Mouse (Mus musculus) limb, embryonic 12.5 days (tissue): Measurements from ENCODE around the gene Tesk1. TPM values are rescaled to one million over a fixed set of nuclear protein-coding genes. Genes with fewer than 3 reads are reported as not detected.
A peak's percentile ranks its signal among the peaks of the same experiment; 100 is the strongest.

Experiments used
- ATAC-seq: fragments of 200-750 bp; cut with Nextera tagmentation; 2 replicates; pipeline ENCODE4 v1.8.0; 2017; ENCODE audit warnings: low read depth, moderate TSS enrichment; ENCODE audit not compliant: insufficient number of reproducible peaks, insufficient read depth, low FRiP score, low TSS enrichment
- H3K27ac ChIP-seq: fragments of 300-500 bp; sonication (generic); 2 replicates; pipeline ENCODE4 v1.5.1; 2016; ENCODE audit warnings: mild to moderate bottlenecking, moderate library complexity
- H3K27me3 ChIP-seq: fragments of 300-500 bp; sonication (generic); 2 replicates; pipeline ENCODE4 v1.6.1; 2016; ENCODE audit warnings: mild to moderate bottlenecking, moderate library complexity
- H3K36me3 ChIP-seq: fragments of 300-500 bp; sonication (generic); 2 replicates; pipeline ENCODE4 v1.6.1; 2016; ENCODE audit warnings: mild to moderate bottlenecking, moderate library complexity
- H3K4me1 ChIP-seq: fragments of 300-500 bp; sonication (generic); replicated peaks from 2 replicates; pipeline ENCODE4 v1.6.1; 2016
- H3K4me2 ChIP-seq: fragments of 300-500 bp; sonication (generic); 2 replicates; pipeline ENCODE4 v1.6.1; 2016; ENCODE audit warnings: mild to moderate bottlenecking, moderate library complexity
- H3K4me3 ChIP-seq: fragments of 300-500 bp; sonication (generic); replicated peaks from 2 replicates; pipeline ENCODE4 v1.5.1; 2016; ENCODE audit warnings: mild to moderate bottlenecking
- H3K9ac ChIP-seq: fragments of 300-500 bp; sonication (generic); replicated peaks from 2 replicates; pipeline ENCODE4 v1.6.1; 2016; ENCODE audit warnings: mild to moderate bottlenecking, moderate library complexity
- H3K9me3 ChIP-seq: fragments of 300-500 bp; sonication (generic); 2 replicates; pipeline ENCODE4 v1.6.1; 2016; ENCODE audit warnings: mild to moderate bottlenecking, moderate library complexity
- WGBS: fragments of 180-500 bp; shearing (Covaris S2); methylation state at CpG from one replicate; pipeline ENCODE4 v1.1.7; 2016; 5-methylcytosine and 5-hydroxymethylcytosine counted together
- polyA plus RNA-seq: library from polyadenylated mRNA; unstranded; fragments of >200 nt; fragmentation: Nextera tagmentation; extraction: Ambion mirVana; gene quantifications from 2 replicates; pipeline ENCODE4 v1.2.1, GENCODE M21; 2016

Tesk1 gene
- polyA plus RNA-seq, 1 experiment from 2014 or later = 13.3 TPM

- no peak within 1 kb of the TSS for H3K27ac ChIP-seq
- H3K27me3 ChIP-seq = peaks cover 69% of the 10 kb centered on the region
- peak within 1 kb of the TSS; percentile 30 for H3K4me2 ChIP-seq
- 0 out of 2 replicates have a peak within 1 kb of the TSS, but pooled peaks have one; percentile 1 for H3K9ac ChIP-seq
- no peak for ATAC-seq
- H3K36me3 ChIP-seq = peaks cover 26% of the 10 kb centered on the region
- WGBS = 9% methylated on average over 10 of the region's 10 CpGs
- no peaks in the 10 kb centered on the region for H3K9me3 ChIP-seq
- H3K4me1 ChIP-seq = peaks cover 40% of the 10 kb centered on the region
- H3K4me3 ChIP-seq = no peak within 1 kb of the TSS; the same call in 1 of the 2 replicates
Measured at GRCm38 (mm10) chr4:43428946-43429345, 12.8 kb upstream of the Tesk1 start, which contains the start of gene Fam166b. Gene Fam166b (minus strand): TSS chr4:43429134.

- Histone ChIP-seq H3K27ac (no peak overlapping the region), H3K9me3 (no peaks in the 10 kb centered on the region), H3K36me3 (peaks cover under 1% of the 10 kb centered on the region; the same call in 1 of the 2 replicates), H3K4me3 (no peak overlapping the region), H3K4me2 (no peak overlapping the region), H3K9ac (no peak overlapping the region), H3K27me3 (peaks cover 42% of the 10 kb centered on the region), H3K4me1 (peaks cover 22% of the 10 kb centered on the region)
- peak; percentile 48; the same call in 1 of the 2 replicates for ATAC-seq
- WGBS = 7% methylated on average over 4 of the region's 4 CpGs
Measured at GRCm38 (mm10) chr4:43431690-43432089, 10.0 kb upstream of the Tesk1 start.

- 74% methylated on average over 1 of the region's 1 CpGs for WGBS
- Histone ChIP-seq H3K4me1 (peaks cover 11% of the 10 kb centered on the region), H3K4me2 (no peak overlapping the region), H3K4me3 (no peak overlapping the region), H3K27me3 (peaks cover 30% of the 10 kb centered on the region), H3K36me3 (no peaks in the 10 kb centered on the region), H3K27ac (no peak overlapping the region), H3K9ac (no peak overlapping the region), H3K9me3 (no peaks in the 10 kb centered on the region)
- no peak for ATAC-seq
Measured at GRCm38 (mm10) chr4:43432832-43433231, 8.9 kb upstream of the Tesk1 start.

- no peaks in the 10 kb centered on the region for H3K27me3 ChIP-seq
- peaks cover 23% of the 10 kb centered on the region for H3K36me3 ChIP-seq
- peak overlapping the region; percentile 94 for H3K27ac ChIP-seq
- H3K4me1 ChIP-seq = peaks cover 10% of the 10 kb centered on the region
- no peaks in the 10 kb centered on the region for H3K9me3 ChIP-seq
- peak overlapping the region; percentile 99 for H3K9ac ChIP-seq
- H3K4me3 ChIP-seq = peak overlapping the region; percentile 99
- under 1% methylated on average over 33 of the region's 33 CpGs for WGBS
- ATAC-seq = peak; percentile 92
- H3K4me2 ChIP-seq = peak overlapping the region; percentile 85
Measured at GRCm38 (mm10) chr4:43442044-43442443, 305 bp downstream of the Tesk1 start.

- H3K9ac ChIP-seq = peak overlapping the region; percentile 99
- H3K4me2 ChIP-seq = peak overlapping the region; percentile 85
- H3K9me3 ChIP-seq = no peaks in the 10 kb centered on the region
- peak overlapping the region; percentile 94 for H3K27ac ChIP-seq
- WGBS = under 1% methylated on average over 81 of the region's 88 CpGs
- peak overlapping the region; percentile 99 for H3K4me3 ChIP-seq
- H3K4me1 ChIP-seq = peaks cover 10% of the 10 kb centered on the region
- peak; percentile 50; the same call in 1 of the 2 replicates for ATAC-seq
- H3K27me3 ChIP-seq = no peaks in the 10 kb centered on the region
- H3K36me3 ChIP-seq = peaks cover 29% of the 10 kb centered on the region
Measured at GRCm38 (mm10) chr4:43442456-43443361, 970 bp downstream of the Tesk1 start.

- peak overlapping the region; percentile 85 for H3K4me2 ChIP-seq
- H3K4me3 ChIP-seq = peak overlapping the region; percentile 99
- H3K4me1 ChIP-seq = peaks cover 10% of the 10 kb centered on the region
- H3K9ac ChIP-seq = peak overlapping the region; percentile 99
- ATAC-seq = peak; percentile 15; the same call in 1 of the 2 replicates
- whole genome bisulfite sequencing = under 1% methylated on average over 28 of the region's 28 CpGs
- H3K27me3 ChIP-seq = no peaks in the 10 kb centered on the region
- H3K36me3 ChIP-seq = peaks cover 37% of the 10 kb centered on the region
- H3K9me3 ChIP-seq = no peaks in the 10 kb centered on the region
- peak overlapping the region; percentile 94 for H3K27ac ChIP-seq
Measured at GRCm38 (mm10) chr4:43443511-43443910, 1.8 kb downstream of the Tesk1 start.

- H3K9ac ChIP-seq = no peak overlapping the region
- H3K4me3 ChIP-seq = no peak overlapping the region
- peaks cover 39% of the 10 kb centered on the region for H3K36me3 ChIP-seq
- peaks cover 10% of the 10 kb centered on the region for H3K4me1 ChIP-seq
- no peak for ATAC-seq
- H3K9me3 ChIP-seq = no peaks in the 10 kb centered on the region
- peaks cover 4% of the 10 kb centered on the region for H3K27me3 ChIP-seq
- H3K27ac ChIP-seq = no peak overlapping the region
- WGBS = 89% methylated on average over 13 of the region's 13 CpGs
- no peak overlapping the region for H3K4me2 ChIP-seq
Measured at GRCm38 (mm10) chr4:43447251-43447650, 5.5 kb downstream of the Tesk1 start.

- Histone ChIP-seq H3K27me3 (peaks cover 17% of the 10 kb centered on the region), H3K9me3 (no peaks in the 10 kb centered on the region), H3K9ac (no peak overlapping the region), H3K4me3 (no peak overlapping the region), H3K27ac (no peak overlapping the region), H3K4me2 (no peak overlapping the region), H3K4me1 (peaks cover 19% of the 10 kb centered on the region), H3K36me3 (peaks cover 39% of the 10 kb centered on the region)
- ATAC-seq = no peak
- WGBS = 86% methylated on average over 3 of the region's 3 CpGs
Measured at GRCm38 (mm10) chr4:43448554-43448953, 6.8 kb downstream of the Tesk1 start.

GRCm38 (mm10) chr4:43452315-43452714, 10.6 kb downstream of the Tesk1 start:
- WGBS = 53% methylated on average over 11 of the region's 11 CpGs
- Histone ChIP-seq H3K9me3 (no peaks in the 10 kb centered on the region), H3K36me3 (peaks cover 14% of the 10 kb centered on the region), H3K4me2 (no peak overlapping the region), H3K4me3 (no peak overlapping the region), H3K4me1 (peaks cover 23% of the 10 kb centered on the region; the same call in 1 of the 2 replicates), H3K27ac (no peak overlapping the region), H3K9ac (no peak overlapping the region), H3K27me3 (peaks cover 43% of the 10 kb centered on the region)
- no peak for ATAC-seq

GRCm38 (mm10) chr4:43453413-43453812, 11.7 kb downstream of the Tesk1 start:
- WGBS = 1% methylated on average over 18 of the region's 18 CpGs
- Histone ChIP-seq H3K4me3 (peak overlapping the region; percentile 30), H3K9ac (peak overlapping the region; percentile 45), H3K9me3 (no peaks in the 10 kb centered on the region), H3K4me1 (peaks cover 23% of the 10 kb centered on the region; the same call in 1 of the 2 replicates), H3K36me3 (peaks cover 3% of the 10 kb centered on the region), H3K27me3 (peaks cover 43% of the 10 kb centered on the region), H3K27ac (no peak overlapping the region), H3K4me2 (peak overlapping the region; percentile 55)
- no peak for ATAC-seq

GRCm38 (mm10) chr4:43454041-43454836, 12.5 kb downstream of the Tesk1 start, which contains the start of gene Cd72:
Gene Cd72 (minus strand): TSS chr4:43454628.
- Histone ChIP-seq H3K9ac (peak within 1 kb of the TSS; percentile 45), H3K4me2 (peak within 1 kb of the TSS; percentile 55), H3K4me1 (peaks cover 23% of the 10 kb centered on the region; the same call in 1 of the 2 replicates), H3K9me3 (no peaks in the 10 kb centered on the region), H3K27me3 (peaks cover 43% of the 10 kb centered on the region), H3K27ac (no peak within 1 kb of the TSS), H3K36me3 (no peaks in the 10 kb centered on the region), H3K4me3 (peak within 1 kb of the TSS; percentile 30)
- no peak for ATAC-seq
- 28% methylated on average over 20 of the region's 20 CpGs for WGBS
